Mouse (Mus musculus) heart, adult 18-20 months (tissue): ENCODE results near the gene Hrh1. TPM values are rescaled to one million over a fixed set of nuclear protein-coding genes. Genes with fewer than 3 reads are reported as not detected.
A peak's percentile ranks its signal among the peaks of the same experiment; 100 is the strongest.
"Not testable (repeated sequence)": the region's sequence is repeated elsewhere in the genome, so short reads cannot be mapped to it uniquely, and the experiment has no call there.

Experiments used
- DNase-seq, 2 experiments: peaks; one replicate each; pipeline ENCODE4 v3.0.0; 2021 to 2022; ENCODE audit warnings: mixed read lengths in 1 of 2
- total RNA-seq, 2 experiments: library from RNA; stranded (reverse); gene quantifications; 2 replicates each; pipeline ENCODE4 v1.2.3; 2021

The Hrh1 gene
- total RNA-seq, 2 experiments from 2014 or later, result 0.49 to 0.67 TPM

GRCm38 (mm10) chr6:114461536-114461935 lies 63.8 kb downstream of the Hrh1 start:
- DNase-seq, result peak in 1 of 2 experiments; percentile 42

GRCm38 (mm10) chr6:114462747-114463146 lies 65.0 kb downstream of the Hrh1 start:
- peak in 1 of 2 experiments; percentile 40 for DNase-seq

GRCm38 (mm10) chr6:114473541-114473940 lies 75.8 kb downstream of the Hrh1 start:
- DNase-seq, result no peak

- no peak for DNase-seq
Measured at GRCm38 (mm10) chr6:114474059-114474458, 76.3 kb downstream of the Hrh1 start.

- no peak for DNase-seq
Measured at GRCm38 (mm10) chr6:114474911-114475310, 77.2 kb downstream of the Hrh1 start.

GRCm38 (mm10) chr6:114478771-114479170 lies 81.0 kb downstream of the Hrh1 start:
- peak; percentile 73 to 88 for DNase-seq

GRCm38 (mm10) chr6:114479644-114480410 lies 82.1 kb downstream of the Hrh1 start:
- DNase-seq, result no peak

- DNase-seq, result no peak
Measured at GRCm38 (mm10) chr6:114489371-114489770, 91.6 kb downstream of the Hrh1 start.

GRCm38 (mm10) chr6:114492588-114492987 lies 94.9 kb downstream of the Hrh1 start:
- DNase-seq, result not testable (repeated sequence)

- peak; percentile 27 to 28 for DNase-seq
Measured at GRCm38 (mm10) chr6:114494987-114495386, 97.3 kb downstream of the Hrh1 start.

GRCm38 (mm10) chr6:114514038-114514437 lies 116.3 kb downstream of the Hrh1 start:
- DNase-seq, result not testable (repeated sequence)

GRCm38 (mm10) chr6:114528709-114529108 lies 131.0 kb downstream of the Hrh1 start:
- not testable (repeated sequence) for DNase-seq

Other genes with a start within 250 kb of the Hrh1 start
- gene Slc6a1, start 115.3 kb upstream of the Hrh1 start, total RNA-seq, result under 1 TPM in 1 of 2 experiments, not detected in 1; 0.05 TPM
- gene Atg7, start 245.2 kb downstream of the Hrh1 start, total RNA-seq, result 10 to 100 TPM; 11.0 to 13.2 TPM